Mouse (Mus musculus): ENCODE results near the gene Ern1. TPM values are rescaled to one million over a fixed set of nuclear protein-coding genes. Genes with fewer than 3 reads are reported as not detected.
"Not testable (repeated sequence)": the region's sequence is repeated elsewhere in the genome, so short reads cannot be mapped to it uniquely, and the experiment has no call there.

Ern1 gene
- polyA plus RNA-seq, 1 experiment from 2014 or later = 5.7 TPM

- Histone ChIP-seq H3K9me3 (replicated peaks) (no peaks in the 10 kb centered on the region), H3K36me3 (peaks cover 50% of the 10 kb centered on the region), H3K4me3 (no peak overlapping the region), H3K4me1 (replicated peaks) (no peaks in the 10 kb centered on the region), H3K9ac (no peak overlapping the region), H3K4me2 (no peak overlapping the region), H3K27me3 (replicated peaks) (no peaks in the 10 kb centered on the region), H3K27ac (ENCODE audit: poor library complexity, severe bottlenecking) (no peak overlapping the region)
- no peak for ATAC-seq (ENCODE audit: insufficient number of reproducible peaks, low FRiP score)
- WGBS = 87% methylated on average over 3 of the region's 3 CpGs
Observed at GRCm38 (mm10) chr11:106410507-106410906, 77.1 kb downstream of the Ern1 start.

GRCm38 (mm10) chr11:106410011-106410410 lies 77.6 kb downstream of the Ern1 start:
- ATAC-seq (ENCODE audit: insufficient number of reproducible peaks, low FRiP score) = no peak
- no peaks in the 10 kb centered on the region for H3K4me1 ChIP-seq (replicated peaks)
- H3K9ac ChIP-seq = no peak overlapping the region
- no peak overlapping the region for H3K27ac ChIP-seq (ENCODE audit: poor library complexity, severe bottlenecking)
- H3K27me3 ChIP-seq (replicated peaks) = no peaks in the 10 kb centered on the region
- H3K4me2 ChIP-seq = no peak overlapping the region
- peaks cover 55% of the 10 kb centered on the region for H3K36me3 ChIP-seq
- H3K9me3 ChIP-seq (replicated peaks) = no peaks in the 10 kb centered on the region
- WGBS = 74% methylated on average over 4 of the region's 4 CpGs
- H3K4me3 ChIP-seq = no peak overlapping the region

- 88% methylated on average over 8 of the region's 8 CpGs for WGBS
- ATAC-seq (ENCODE audit: insufficient number of reproducible peaks, low FRiP score) = no peak
- no peak overlapping the region for H3K4me2 ChIP-seq
- no peak overlapping the region for H3K4me3 ChIP-seq
- no peaks in the 10 kb centered on the region for H3K4me1 ChIP-seq (replicated peaks)
- H3K36me3 ChIP-seq = peaks cover 33% of the 10 kb centered on the region
- no peak overlapping the region for H3K27ac ChIP-seq (ENCODE audit: poor library complexity, severe bottlenecking)
- no peaks in the 10 kb centered on the region for H3K27me3 ChIP-seq (replicated peaks)
- no peaks in the 10 kb centered on the region for H3K9me3 ChIP-seq (replicated peaks)
- H3K9ac ChIP-seq = no peak overlapping the region
Observed at GRCm38 (mm10) chr11:106398481-106398880, 89.2 kb downstream of the Ern1 start.

GRCm38 (mm10) chr11:106397656-106398055 lies 90.0 kb downstream of the Ern1 start:
- no peak overlapping the region for H3K4me2 ChIP-seq
- H3K27me3 ChIP-seq (replicated peaks) = no peaks in the 10 kb centered on the region
- H3K36me3 ChIP-seq = peaks cover 26% of the 10 kb centered on the region
- no peaks in the 10 kb centered on the region for H3K9me3 ChIP-seq (replicated peaks)
- ATAC-seq (ENCODE audit: insufficient number of reproducible peaks, low FRiP score) = no peak
- H3K4me3 ChIP-seq = no peak overlapping the region
- 87% methylated on average over 3 of the region's 3 CpGs for WGBS
- no peak overlapping the region for H3K27ac ChIP-seq (ENCODE audit: poor library complexity, severe bottlenecking)
- no peaks in the 10 kb centered on the region for H3K4me1 ChIP-seq (replicated peaks)
- no peak overlapping the region for H3K9ac ChIP-seq

- H3K4me2 ChIP-seq; H3K27me3 ChIP-seq (replicated peaks); H3K4me3 ChIP-seq; H3K9me3 ChIP-seq (replicated peaks); ATAC-seq (ENCODE audit: insufficient number of reproducible peaks, low FRiP score); H3K9ac ChIP-seq; H3K27ac ChIP-seq (ENCODE audit: poor library complexity, severe bottlenecking): not testable (repeated sequence)
- H3K36me3 ChIP-seq = peaks cover 11% of the 10 kb centered on the region
- WGBS = 53% methylated on average over 2 of the region's 2 CpGs
- H3K4me1 ChIP-seq (replicated peaks) = peaks cover 16% of the 10 kb centered on the region; the same call in 1 of the 2 replicates
Observed at GRCm38 (mm10) chr11:106394055-106394454, 93.6 kb downstream of the Ern1 start.

- peaks cover 18% of the 10 kb centered on the region; the same call in 1 of the 2 replicates for H3K4me1 ChIP-seq (replicated peaks)
- ATAC-seq (ENCODE audit: insufficient number of reproducible peaks, low FRiP score) = no peak
- peaks cover 3% of the 10 kb centered on the region; the same call in 1 of the 2 replicates for H3K36me3 ChIP-seq
- H3K4me3 ChIP-seq = no peak overlapping the region
- no peaks in the 10 kb centered on the region for H3K9me3 ChIP-seq (replicated peaks)
- H3K4me2 ChIP-seq = no peak overlapping the region
- H3K27me3 ChIP-seq (replicated peaks) = no peaks in the 10 kb centered on the region
- H3K9ac ChIP-seq = no peak overlapping the region
- WGBS = 44% methylated on average over 4 of the region's 4 CpGs
- no peak overlapping the region for H3K27ac ChIP-seq (ENCODE audit: poor library complexity, severe bottlenecking)
Observed at GRCm38 (mm10) chr11:106393331-106393616, 94.4 kb downstream of the Ern1 start.

- Histone ChIP-seq H3K4me1 (replicated peaks) (peaks cover 18% of the 10 kb centered on the region; the same call in 1 of the 2 replicates), H3K27me3 (replicated peaks) (no peaks in the 10 kb centered on the region), H3K27ac (ENCODE audit: poor library complexity, severe bottlenecking) (no peak overlapping the region), H3K4me2 (no peak overlapping the region), H3K4me3 (no peak overlapping the region), H3K36me3 (no peaks in the 10 kb centered on the region), H3K9ac (no peak overlapping the region), H3K9me3 (replicated peaks) (no peaks in the 10 kb centered on the region)
- WGBS = 63% methylated on average over 7 of the region's 7 CpGs
- ATAC-seq (ENCODE audit: insufficient number of reproducible peaks, low FRiP score) = 0 out of 2 replicates have a peak, but pooled peaks have one; percentile 38
Observed at GRCm38 (mm10) chr11:106392597-106393330, 94.9 kb downstream of the Ern1 start.

- H3K4me3 ChIP-seq = no peak overlapping the region
- no peak; the same call in 1 of the 2 replicates for ATAC-seq (ENCODE audit: insufficient number of reproducible peaks, low FRiP score)
- no peak overlapping the region for H3K27ac ChIP-seq (ENCODE audit: poor library complexity, severe bottlenecking)
- 0 out of 2 replicates have a peak overlapping the region, but pooled peaks have one; percentile 31 for H3K9ac ChIP-seq
- H3K4me2 ChIP-seq = no peak overlapping the region
- H3K4me1 ChIP-seq (replicated peaks) = peaks cover 21% of the 10 kb centered on the region
- H3K36me3 ChIP-seq = no peaks in the 10 kb centered on the region
- no peaks in the 10 kb centered on the region for H3K27me3 ChIP-seq (replicated peaks)
- H3K9me3 ChIP-seq (replicated peaks) = no peaks in the 10 kb centered on the region
- WGBS = 31% methylated on average over 6 of the region's 6 CpGs
Observed at GRCm38 (mm10) chr11:106391546-106392188, 96.0 kb downstream of the Ern1 start.

GRCm38 (mm10) chr11:106390757-106391156 lies 96.9 kb downstream of the Ern1 start:
- no peak for ATAC-seq (ENCODE audit: insufficient number of reproducible peaks, low FRiP score)
- H3K36me3 ChIP-seq = no peaks in the 10 kb centered on the region
- H3K4me2 ChIP-seq = no peak overlapping the region
- peaks cover 21% of the 10 kb centered on the region for H3K4me1 ChIP-seq (replicated peaks)
- no peaks in the 10 kb centered on the region for H3K27me3 ChIP-seq (replicated peaks)
- H3K27ac ChIP-seq (ENCODE audit: poor library complexity, severe bottlenecking) = no peak overlapping the region
- no peak overlapping the region for H3K4me3 ChIP-seq
- no peaks in the 10 kb centered on the region for H3K9me3 ChIP-seq (replicated peaks)
- WGBS = 59% methylated on average over 3 of the region's 3 CpGs
- no peak overlapping the region for H3K9ac ChIP-seq

GRCm38 (mm10) chr11:106389611-106390010 lies 98.0 kb downstream of the Ern1 start:
- Histone ChIP-seq H3K27ac (ENCODE audit: poor library complexity, severe bottlenecking) (no peak overlapping the region), H3K9me3 (replicated peaks) (no peaks in the 10 kb centered on the region)

GRCm38 (mm10) chr11:106387791-106388216 lies 99.8 kb downstream of the Ern1 start, which contains the start of gene Icam2:
Icam2 (minus strand) TSS chr11:106388075.
- ATAC-seq (ENCODE audit: insufficient number of reproducible peaks, low FRiP score) = no peak
- Histone ChIP-seq H3K4me1 (replicated peaks) (peaks cover 30% of the 10 kb centered on the region), H3K36me3 (no peaks in the 10 kb centered on the region), H3K4me3 (no peak within 1 kb of the TSS), H3K4me2 (no peak within 1 kb of the TSS), H3K27me3 (replicated peaks) (no peaks in the 10 kb centered on the region), H3K9me3 (replicated peaks) (no peaks in the 10 kb centered on the region), H3K27ac (ENCODE audit: poor library complexity, severe bottlenecking) (0 out of 2 replicates have a peak within 1 kb of the TSS, but pooled peaks have one; percentile 25), H3K9ac (no peak within 1 kb of the TSS)
- 60% methylated on average over 6 of the region's 6 CpGs for WGBS

More at GRCm38 (mm10) chr11:106389611-106390010, 98.0 kb downstream of the Ern1 start:
- H3K4me2 ChIP-seq = no peak overlapping the region
- H3K27me3 ChIP-seq (replicated peaks) = no peaks in the 10 kb centered on the region
- 31% methylated on average over 3 of the region's 3 CpGs for WGBS
- peaks cover 21% of the 10 kb centered on the region for H3K4me1 ChIP-seq (replicated peaks)
- H3K4me3 ChIP-seq = no peak overlapping the region
- ATAC-seq (ENCODE audit: insufficient number of reproducible peaks, low FRiP score) = no peak
- no peaks in the 10 kb centered on the region for H3K36me3 ChIP-seq
- no peak overlapping the region for H3K9ac ChIP-seq
